8 mouse cellular contexts compared by ENCODE assay signal in the genomic region with DNA sequence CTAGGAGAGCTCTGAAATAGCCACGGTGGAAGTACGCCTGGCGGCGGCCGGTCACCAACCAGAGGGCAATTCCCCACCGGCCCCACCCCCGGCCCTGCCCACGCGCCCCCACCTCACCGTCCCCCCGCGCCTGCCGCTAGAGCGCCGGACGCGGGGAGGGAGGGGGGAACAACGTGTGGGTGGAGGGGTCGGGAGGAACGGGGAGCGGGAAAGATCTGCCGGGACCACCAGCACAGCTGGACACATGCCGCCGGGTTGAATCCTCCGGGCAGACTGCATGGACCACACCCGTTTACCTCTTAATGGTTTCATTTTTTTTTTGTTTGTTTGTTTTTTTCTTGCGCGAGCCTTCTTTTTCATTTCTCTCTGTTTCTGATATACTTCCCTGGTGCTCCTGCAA.
DNase-seq lines count a peak whose midpoint lies in the region; ATAC-seq and TF ChIP-seq lines count a peak whose summit lies in the region.

No protein-coding gene starts in this region.

- H3K9ac ChIP-seq in forebrain, embryonic 14.5 days (ENCODE audit: low read length) = no peak overlapping the region

- H3K4me1 ChIP-seq in forebrain, embryonic 14.5 days (ENCODE audit: control insufficient read depth, insufficient read depth, low read length) = no peaks in the 10 kb centered on the region

- 54% methylated on average over 28 of the region's 28 CpGs for WGBS in forebrain, embryonic 14.5 days

- peak; percentile 91 for ATAC-seq in forebrain, embryonic 14.5 days
- ATAC-seq in inflammation-experienced regulatory T-cells, adult 6 months = peak; percentile 92
- peak; percentile 95 for ATAC-seq in neutrophil, adult 5-6 weeks (ENCODE audit: extremely low read depth, insufficient number of reproducible peaks, low FRiP score, poor library complexity, severe bottlenecking)

- DNase-seq in left cerebral cortex, adult 2 months (ENCODE audit: extremely low spot score in 1 of 2, low spot score in 2 of 2) = peak; percentile 69 to 79
- no peak for DNase-seq in left cerebral cortex, adult 9 months (ENCODE audit: low spot score in 2 of 2)
- DNase-seq in c-Kit-positive CD71-positive TER-119-positive erythroid progenitor cells, embryonic 14.5 days (ENCODE audit: low spot score) = peak; percentile 84
- DNase-seq in forebrain, embryonic 14.5 days (ENCODE audit: low spot score) = peak; percentile 67
- DNase-seq in lung, adult 18-20 months = peak; percentile 3 to 8
- DNase-seq in thymus, postnatal 0 days (ENCODE audit: low spot score) = peak; percentile 89

- intact Hi-C loops in left cerebral cortex, adult 2 months (cut with DNase I) = no loop called here

- H3K27me3 ChIP-seq in forebrain, embryonic 14.5 days (replicated peaks; ENCODE audit: control insufficient read depth, insufficient read depth, low read length) = peaks cover 3% of the 10 kb centered on the region; the same call in 1 of the 2 replicates

- no peak overlapping the region for H3K4me3 ChIP-seq in left cerebral cortex, adult 2 months
- H3K4me3 ChIP-seq in forebrain, embryonic 14.5 days (ENCODE audit: low read depth, low read length) = no peak overlapping the region

- peaks cover 4% of the 10 kb centered on the region for H3K9me3 ChIP-seq in forebrain, embryonic 14.5 days (replicated peaks; ENCODE audit: control insufficient read depth, low read length)

- H3K36me3 ChIP-seq in forebrain, embryonic 14.5 days (ENCODE audit: control insufficient read depth, insufficient read depth, low read length) = no peaks in the 10 kb centered on the region

- TF ChIP-seq CTCF in left cerebral cortex, adult 2 months (IDR thresholded peaks at IDR 0.05) = no peak

- no peak overlapping the region for H3K4me2 ChIP-seq in forebrain, embryonic 14.5 days (ENCODE audit: low read length)

- H3K27ac ChIP-seq in left cerebral cortex, adult 2 months = no peak overlapping the region
- no peak overlapping the region for H3K27ac ChIP-seq in forebrain, embryonic 14.5 days (ENCODE audit: low read depth, low read length)

Comparison
In these comparisons a context has a peak if more than half of its experiments do, and no peak if none do; other contexts are left out.
1. DNase-seq: peak in left cerebral cortex, adult 2 months (2 of 2), c-Kit-positive CD71-positive TER-119-positive erythroid progenitor cells, embryonic 14.5 days (single experiment), forebrain, embryonic 14.5 days (single experiment), lung, adult 18-20 months (2 of 2) and thymus, postnatal 0 days (single experiment); none in left cerebral cortex, adult 9 months (0 of 2).
2. Peak in every context shown above with its lines, with median percentiles within 50 percentile points of each other: ATAC-seq.